Mouse (Mus musculus) heart, postnatal 0 days (tissue): ENCODE data around the gene Mmel1. TPM values are rescaled to one million over a fixed set of nuclear protein-coding genes. Genes with fewer than 3 reads are reported as not detected.

Experiments used
- ATAC-seq: fragments of 200-750 bp; cut with Nextera tagmentation; 2 replicates; pipeline ENCODE4 v1.8.0; 2017; ENCODE audit warnings: low read depth, moderate number of reproducible peaks, moderate library complexity; ENCODE audit not compliant: insufficient read depth
- DNase-seq: peaks from one replicate; pipeline ENCODE4 v3.0.0-alpha.2; 2016; ENCODE audit warnings: low spot score
- H3K27ac ChIP-seq: fragments of 300-500 bp; sonication (generic); 2 replicates; pipeline ENCODE4 v1.5.1; 2014; ENCODE audit warnings: low read depth, mild to moderate bottlenecking
- H3K27me3 ChIP-seq: fragments of 300-500 bp; sonication (generic); 2 replicates; pipeline ENCODE4 v1.6.1; 2014; ENCODE audit warnings: low read length, mixed read lengths; ENCODE audit not compliant: control insufficient read depth, insufficient read depth
- H3K36me3 ChIP-seq: fragments of 300-500 bp; sonication (generic); replicated peaks from 2 replicates; pipeline ENCODE4 v1.6.1; 2014; ENCODE audit warnings: low read length, mixed read lengths; ENCODE audit not compliant: control insufficient read depth, insufficient read depth
- H3K4me1 ChIP-seq: fragments of 300-500 bp; sonication (generic); 2 replicates; pipeline ENCODE4 v1.6.1; 2014; ENCODE audit warnings: antibody characterized with exemption; ENCODE audit not compliant: control insufficient read depth, insufficient read depth
- H3K4me2 ChIP-seq: fragments of 300-500 bp; sonication (generic); 2 replicates; pipeline ENCODE4 v1.6.1; 2014; ENCODE audit warnings: low read depth, mild to moderate bottlenecking, low read length, moderate library complexity
- H3K4me3 ChIP-seq: fragments of 300-500 bp; sonication (generic); 2 replicates; pipeline ENCODE4 v1.5.1; 2014; ENCODE audit warnings: low read depth, low read length
- H3K9ac ChIP-seq: fragments of 300-500 bp; sonication (generic); replicated peaks from 2 replicates; pipeline ENCODE4 v1.6.1; 2014; ENCODE audit warnings: low read depth, low read length, mixed read lengths
- H3K9me3 ChIP-seq: fragments of 300-500 bp; sonication (generic); replicated peaks from 2 replicates; pipeline ENCODE4 v1.6.1; 2016; ENCODE audit warnings: low read length; ENCODE audit not compliant: control insufficient read depth
- CTCF ChIP-seq: IDR thresholded peaks from 2 replicates; pipeline ENCODE4 v1.5.1; 2016; ENCODE audit warnings: antibody characterized with exemption, control low read depth, low read depth
- EP300 ChIP-seq: IDR thresholded peaks from 2 replicates; pipeline ENCODE4 v1.6.1; 2016; ENCODE audit warnings: antibody characterized with exemption, low read depth
- WGBS: fragments of 180-500 bp; shearing (Covaris S2); extraction: QIAGEN DNeasy Blood & Tissue Kit; methylation state at CpG from one replicate; pipeline ENCODE4 v1.1.7; 2014; 5-methylcytosine and 5-hydroxymethylcytosine counted together
- polyA plus RNA-seq: library from polyadenylated mRNA; unstranded; fragments of >200 nt; fragmentation: Nextera tagmentation; extraction: Ambion mirVana; gene quantifications from 2 replicates; pipeline ENCODE4 v1.2.1, GENCODE M21; 2015
- total RNA-seq: library from RNA; depleted of rRNA; stranded (reverse); fragments of >200 nt; gene quantifications from 2 replicates; pipeline ENCODE4 v1.2.3, GENCODE M21; 2014; ENCODE audit warnings: low replicate concordance

The Mmel1 gene
- total and polyA plus RNA-seq, 2 experiments from 2014 or later: 0.07 to 0.34 TPM

DNA sequence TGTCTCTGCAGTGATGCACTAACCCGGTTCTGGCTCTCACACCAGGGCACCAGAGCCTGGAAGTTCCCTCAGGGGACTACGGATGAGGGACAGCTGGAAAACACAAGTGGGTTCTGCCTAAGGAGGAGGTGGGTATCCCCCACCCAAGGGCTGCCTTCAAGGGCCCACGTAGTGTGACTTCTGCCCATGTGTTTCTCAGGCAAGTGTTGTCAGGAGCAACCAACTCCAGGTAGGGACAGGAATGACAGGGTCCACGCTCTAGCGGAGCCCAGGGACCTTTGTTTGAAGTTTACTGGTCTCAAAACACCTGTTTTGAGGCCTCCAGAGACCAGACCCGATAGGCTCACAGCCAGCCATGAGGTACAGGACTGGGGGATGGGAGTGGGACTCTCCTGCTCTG, 3.8 kb downstream of the Mmel1 start:
- DNase-seq (no peak), ATAC-seq (no peak)
- WGBS: 67% methylated on average over 6 of the region's 6 CpGs
- H3K27ac ChIP-seq: no peak overlapping the region
- no peaks in the 10 kb centered on the region for H3K36me3 ChIP-seq
- H3K4me3 ChIP-seq: no peak overlapping the region
- TF ChIP-seq CTCF: no peak
- TF ChIP-seq EP300: no peak
- no peaks in the 10 kb centered on the region for H3K9me3 ChIP-seq
- no peak overlapping the region for H3K4me2 ChIP-seq
- H3K4me1 ChIP-seq: 0 out of 2 replicates have a peak, but pooled peaks cover 1% of the 10 kb centered on the region
- H3K27me3 ChIP-seq: 0 out of 2 replicates have a peak, but pooled peaks cover 11% of the 10 kb centered on the region
- H3K9ac ChIP-seq: no peak overlapping the region

DNA sequence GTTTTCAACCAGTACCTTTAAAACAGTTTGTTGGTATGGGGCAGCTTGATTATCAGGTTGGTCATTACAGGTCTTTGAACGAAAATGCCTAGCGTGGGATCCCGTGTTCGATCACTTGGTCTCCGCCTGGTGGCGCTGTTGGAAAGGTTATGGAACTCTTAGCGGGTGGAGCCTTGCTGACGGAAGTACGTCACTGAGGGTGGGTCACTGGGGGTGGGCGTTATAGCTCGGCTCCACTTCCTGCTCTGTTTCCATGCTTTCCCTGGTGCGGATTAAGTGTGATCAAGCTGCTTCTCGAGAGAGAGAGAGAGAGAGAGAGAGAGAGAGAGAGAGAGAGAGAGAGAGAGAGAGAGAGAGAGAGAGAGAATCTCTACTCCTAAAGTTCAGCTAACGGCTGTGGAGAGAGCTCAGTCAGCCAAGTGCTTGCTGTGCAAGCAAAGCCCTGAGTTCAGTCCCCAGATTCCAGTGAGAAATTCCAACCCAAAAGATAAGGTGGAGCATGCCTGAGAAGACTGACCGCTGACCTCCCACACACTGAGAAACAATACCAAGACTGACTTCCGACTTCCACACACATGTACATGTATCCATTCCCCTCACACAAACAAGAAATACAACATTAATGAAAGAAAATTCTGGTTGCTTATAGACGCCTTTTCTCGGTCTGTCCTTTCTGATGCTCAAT, 8.6 kb downstream of the Mmel1 start:
- no peak overlapping the region for H3K9ac ChIP-seq
- peak overlapping the region; percentile 50 for H3K4me2 ChIP-seq
- TF ChIP-seq EP300 (no peak), CTCF (peak; percentile 92)
- ATAC-seq: peak; percentile 95
- peaks cover 21% of the 10 kb centered on the region for H3K4me1 ChIP-seq
- no peaks in the 10 kb centered on the region for H3K9me3 ChIP-seq
- H3K27me3 ChIP-seq: no peaks in the 10 kb centered on the region
- WGBS: 6% methylated on average over 17 of the region's 18 CpGs
- peak overlapping the region; percentile 24 for H3K4me3 ChIP-seq
- DNase-seq: peak; percentile 95
- H3K36me3 ChIP-seq: no peaks in the 10 kb centered on the region
- H3K27ac ChIP-seq: peak overlapping the region; percentile 85

DNA sequence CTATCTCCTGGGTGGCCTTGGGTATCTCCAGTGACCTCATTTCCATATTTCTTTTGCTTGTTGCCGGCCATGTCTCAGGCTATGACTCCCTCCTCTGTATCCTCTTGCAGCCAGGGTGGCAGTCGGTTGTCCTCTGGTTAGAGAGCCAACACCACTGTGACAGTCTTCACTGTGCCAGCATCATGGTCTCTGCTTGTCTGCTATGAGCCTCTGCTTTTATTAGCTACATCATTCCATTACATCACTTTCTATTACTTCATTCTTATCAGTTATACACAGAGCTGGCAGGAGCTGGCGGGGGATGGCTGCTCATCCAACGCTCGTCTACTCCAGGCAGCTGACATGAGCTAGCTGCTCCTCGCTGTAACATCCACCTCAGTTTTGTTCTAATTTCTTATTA, 11.3 kb downstream of the Mmel1 start:
- no peak overlapping the region for H3K4me2 ChIP-seq
- peak overlapping the region; percentile 71 for H3K27ac ChIP-seq
- ATAC-seq: peak; percentile 73
- no peaks in the 10 kb centered on the region for H3K27me3 ChIP-seq
- H3K36me3 ChIP-seq: no peaks in the 10 kb centered on the region
- 12% methylated on average over 6 of the region's 6 CpGs for WGBS
- peak; percentile 89 for DNase-seq
- TF ChIP-seq EP300 (no peak), CTCF (no peak)
- peaks cover 21% of the 10 kb centered on the region for H3K4me1 ChIP-seq
- H3K9me3 ChIP-seq: no peaks in the 10 kb centered on the region
- H3K4me3 ChIP-seq: no peak overlapping the region
- no peak overlapping the region for H3K9ac ChIP-seq

DNA sequence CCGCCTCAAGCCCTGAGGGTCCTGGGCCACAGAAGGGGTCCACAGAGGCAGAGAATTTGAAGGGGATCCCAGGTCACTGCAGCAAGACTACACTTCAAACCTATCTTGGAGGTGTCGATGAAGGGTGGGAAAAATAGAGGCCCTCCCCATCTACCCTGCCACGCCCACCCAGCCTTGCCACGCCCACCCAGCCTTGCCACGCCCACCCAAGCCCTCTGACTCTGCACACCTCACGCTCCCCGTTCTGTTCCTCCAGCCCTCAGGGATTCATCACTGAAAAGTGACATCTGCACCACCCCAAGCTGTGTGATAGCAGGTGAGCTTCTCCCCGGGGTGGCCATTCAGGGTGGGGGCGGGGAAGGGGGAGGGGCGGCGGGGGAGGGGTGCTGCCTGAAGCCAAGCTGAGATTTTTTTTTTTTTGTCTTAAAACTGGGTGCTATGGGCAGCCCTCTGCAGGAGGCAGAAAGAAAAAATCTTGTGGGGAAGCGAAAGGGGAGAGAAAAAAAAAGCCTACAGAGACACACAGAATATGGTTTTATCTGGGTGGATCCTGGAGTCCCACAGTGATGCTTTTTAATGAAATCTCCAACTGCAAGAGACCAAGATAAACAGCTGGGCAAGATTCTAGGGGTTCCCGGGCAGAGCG, 12.8 kb downstream of the Mmel1 start:
- H3K27me3 ChIP-seq: no peaks in the 10 kb centered on the region
- H3K9ac ChIP-seq: no peak overlapping the region
- peaks cover 21% of the 10 kb centered on the region for H3K4me1 ChIP-seq
- H3K36me3 ChIP-seq: no peaks in the 10 kb centered on the region
- no peak for ATAC-seq
- no peak overlapping the region for H3K27ac ChIP-seq
- no peaks in the 10 kb centered on the region for H3K9me3 ChIP-seq
- no peak for DNase-seq
- H3K4me2 ChIP-seq: no peak overlapping the region
- no peak overlapping the region for H3K4me3 ChIP-seq
- no peak for TF ChIP-seq CTCF
- TF ChIP-seq EP300: no peak
- 44% methylated on average over 11 of the region's 14 CpGs for WGBS

DNA sequence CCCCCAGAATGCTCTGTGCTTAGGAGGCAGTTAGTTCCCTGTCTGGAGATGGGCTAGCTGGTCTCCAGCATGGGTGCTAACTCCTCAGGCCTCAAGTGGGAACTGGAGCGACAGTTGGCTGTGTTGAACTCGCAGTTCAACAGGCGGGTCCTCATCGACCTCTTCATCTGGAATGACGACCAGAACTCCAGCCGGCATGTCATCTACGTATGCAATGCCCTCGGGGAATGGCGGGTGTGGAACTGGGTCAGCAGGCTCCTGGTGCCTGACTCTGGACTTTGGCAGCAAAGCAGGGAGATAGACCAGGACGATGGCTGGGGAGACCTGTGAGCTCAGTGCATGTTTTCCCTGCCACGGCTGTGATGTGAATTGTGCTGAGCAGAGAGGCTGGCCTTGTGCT, 16.0 kb downstream of the Mmel1 start:
- TF ChIP-seq CTCF: no peak
- no peak for TF ChIP-seq EP300
- WGBS: 71% methylated on average over 11 of the region's 11 CpGs
- Histone ChIP-seq H3K9ac (no peak overlapping the region), H3K4me1 (peaks cover 6% of the 10 kb centered on the region), H3K27ac (no peak overlapping the region), H3K9me3 (no peaks in the 10 kb centered on the region), H3K27me3 (no peaks in the 10 kb centered on the region), H3K4me3 (no peak overlapping the region), H3K36me3 (no peaks in the 10 kb centered on the region), H3K4me2 (no peak overlapping the region)
- ATAC-seq: no peak
- no peak for DNase-seq
